Mouse (Mus musculus) stomach, embryonic 14.5 days (tissue): ENCODE data around the gene Ncapd2. TPM values are rescaled to one million over a fixed set of nuclear protein-coding genes. Genes with fewer than 3 reads are reported as not detected.

Experiments
- ATAC-seq: fragments of 200-750 bp; cut with Nextera tagmentation; 2 replicates; pipeline ENCODE4 v1.8.0; 2017; ENCODE audit warnings: low read depth, moderate TSS enrichment; ENCODE audit not compliant: insufficient number of reproducible peaks, insufficient read depth, low FRiP score
- H3K27ac ChIP-seq: fragments of 300-500 bp; sonication (generic); 2 replicates; pipeline ENCODE4 v1.5.1; 2014; ENCODE audit warnings: mild to moderate bottlenecking, low read length, moderate library complexity, mixed read lengths
- H3K27me3 ChIP-seq: fragments of 300-500 bp; sonication (generic); 2 replicates; pipeline ENCODE4 v1.6.1; 2014; ENCODE audit warnings: low read length, control low read depth, mixed read lengths; ENCODE audit not compliant: control insufficient read depth, insufficient read depth
- H3K36me3 ChIP-seq: fragments of 300-500 bp; sonication (generic); 2 replicates; pipeline ENCODE4 v1.6.1; 2014; ENCODE audit warnings: mild to moderate bottlenecking, control low read depth, low read length, moderate library complexity, mixed read lengths; ENCODE audit not compliant: control insufficient read depth, insufficient read depth
- H3K4me1 ChIP-seq: fragments of 300-500 bp; sonication (generic); 2 replicates; pipeline ENCODE4 v1.6.1; 2014; ENCODE audit warnings: low read length, control low read depth, mixed read lengths; ENCODE audit not compliant: control insufficient read depth, insufficient read depth
- H3K4me2 ChIP-seq: fragments of 300-500 bp; sonication (generic); replicated peaks from 2 replicates; pipeline ENCODE4 v1.6.1; 2014; ENCODE audit warnings: low read depth, low read length, control low read depth
- H3K4me3 ChIP-seq: fragments of 300-500 bp; sonication (generic); 2 replicates; pipeline ENCODE4 v1.5.1; 2014; ENCODE audit warnings: low read depth, low read length, control low read depth
- H3K9ac ChIP-seq: fragments of 300-500 bp; sonication (generic); replicated peaks from 2 replicates; pipeline ENCODE4 v1.6.1; 2014; ENCODE audit warnings: low read depth, mild to moderate bottlenecking, control low read depth, low read length, moderate library complexity, mixed read lengths
- H3K9me3 ChIP-seq: fragments of 300-500 bp; sonication (generic); 2 replicates; pipeline ENCODE4 v1.6.1; 2016; ENCODE audit warnings: low read depth, low read length, control low read depth; ENCODE audit not compliant: control insufficient read depth
- WGBS: fragments of 180-500 bp; shearing (Covaris S2); extraction: QIAGEN DNeasy Blood & Tissue Kit; methylation state at CpG from one replicate; pipeline ENCODE4 v1.1.7; 2014; 5-methylcytosine and 5-hydroxymethylcytosine counted together
- polyA plus RNA-seq: library from polyadenylated mRNA; unstranded; fragments of >200 nt; fragmentation: Nextera tagmentation; extraction: Ambion mirVana; gene quantifications from 2 replicates; pipeline ENCODE4 v1.2.1, GENCODE M21; 2014

Ncapd2 gene
- polyA plus RNA-seq = 107 and 109 TPM in 2 replicates

GRCm38 (mm10) chr6:125191332-125192015 is at the start of gene Ncapd2, which contains the start of gene Mrpl51:
Gene Ncapd2 (minus strand): TSS chr6:125191701.
Gene Mrpl51 (plus strand): TSS chr6:125191801.
- Histone ChIP-seq H3K36me3 (peaks cover 46% of the 10 kb centered on the region), H3K27ac (peak within 1 kb of the TSS; percentile 96), H3K4me3 (peak within 1 kb of the TSS; percentile 55), H3K4me1 (peaks cover 3% of the 10 kb centered on the region; the same call in 1 of the 2 replicates), H3K27me3 (no peaks in the 10 kb centered on the region), H3K4me2 (peak within 1 kb of the TSS; percentile 94), H3K9me3 (no peaks in the 10 kb centered on the region), H3K9ac (peak within 1 kb of the TSS; percentile 69)
- ATAC-seq = peak; percentile 98
- under 1% methylated on average over 54 of the region's 54 CpGs for WGBS

DNA sequence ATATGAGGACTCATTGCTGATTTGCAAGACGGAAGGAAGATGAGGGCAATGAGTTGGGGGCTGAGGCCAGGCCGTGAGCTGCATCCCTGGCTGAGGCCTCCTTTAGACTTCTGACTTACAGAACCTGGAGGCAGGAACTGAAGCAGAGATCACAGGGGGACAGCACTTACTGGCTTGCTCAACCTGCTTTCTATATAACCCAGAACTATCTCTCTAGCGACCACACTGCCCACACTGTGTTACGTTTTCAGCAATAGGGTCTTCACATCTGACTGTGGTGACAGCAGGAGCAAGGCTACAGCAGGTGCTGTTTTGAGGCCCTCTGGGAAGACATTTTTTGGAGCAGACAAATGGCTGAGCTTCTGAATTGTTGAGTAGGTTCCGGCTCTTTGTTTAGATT is 49.1 kb upstream of the Ncapd2 start:
- no peak for ATAC-seq
- Histone ChIP-seq H3K27me3 (no peaks in the 10 kb centered on the region), H3K4me1 (no peaks in the 10 kb centered on the region), H3K27ac (no peak overlapping the region), H3K4me3 (no peak overlapping the region), H3K9me3 (no peaks in the 10 kb centered on the region), H3K9ac (no peak overlapping the region), H3K4me2 (no peak overlapping the region), H3K36me3 (no peaks in the 10 kb centered on the region)
- WGBS = 82% methylated on average over 5 of the region's 5 CpGs

GRCm38 (mm10) chr6:125239547-125239946 is 48.0 kb upstream of the Ncapd2 start:
- WGBS = 97% methylated on average over 5 of the region's 5 CpGs
- no peaks in the 10 kb centered on the region for H3K27me3 ChIP-seq
- H3K4me1 ChIP-seq = no peaks in the 10 kb centered on the region
- no peaks in the 10 kb centered on the region for H3K36me3 ChIP-seq
- H3K9ac ChIP-seq = no peak overlapping the region
- ATAC-seq = no peak
- H3K4me3 ChIP-seq = no peak overlapping the region
- no peak overlapping the region for H3K27ac ChIP-seq
- no peak overlapping the region for H3K4me2 ChIP-seq
- H3K9me3 ChIP-seq = no peaks in the 10 kb centered on the region

- H3K4me2 ChIP-seq = no peak overlapping the region
- H3K9me3 ChIP-seq = no peaks in the 10 kb centered on the region
- ATAC-seq = no peak
- no peak overlapping the region for H3K27ac ChIP-seq
- WGBS = 54% methylated on average over 6 of the region's 6 CpGs
- no peak overlapping the region for H3K4me3 ChIP-seq
- H3K27me3 ChIP-seq = no peaks in the 10 kb centered on the region
- H3K4me1 ChIP-seq = no peaks in the 10 kb centered on the region
- H3K36me3 ChIP-seq = no peaks in the 10 kb centered on the region
- H3K9ac ChIP-seq = no peak overlapping the region
These were observed 46.9 kb upstream of the Ncapd2 start for GRCm38 (mm10) chr6:125238396-125238795.

GRCm38 (mm10) chr6:125237421-125237820 is 45.9 kb upstream of the Ncapd2 start:
- Histone ChIP-seq H3K4me1 (no peaks in the 10 kb centered on the region), H3K9me3 (no peaks in the 10 kb centered on the region), H3K9ac (no peak overlapping the region), H3K4me3 (no peak overlapping the region), H3K4me2 (no peak overlapping the region), H3K27ac (no peak overlapping the region), H3K36me3 (no peaks in the 10 kb centered on the region), H3K27me3 (no peaks in the 10 kb centered on the region)
- ATAC-seq = no peak
- 84% methylated on average over 4 of the region's 4 CpGs for WGBS

DNA sequence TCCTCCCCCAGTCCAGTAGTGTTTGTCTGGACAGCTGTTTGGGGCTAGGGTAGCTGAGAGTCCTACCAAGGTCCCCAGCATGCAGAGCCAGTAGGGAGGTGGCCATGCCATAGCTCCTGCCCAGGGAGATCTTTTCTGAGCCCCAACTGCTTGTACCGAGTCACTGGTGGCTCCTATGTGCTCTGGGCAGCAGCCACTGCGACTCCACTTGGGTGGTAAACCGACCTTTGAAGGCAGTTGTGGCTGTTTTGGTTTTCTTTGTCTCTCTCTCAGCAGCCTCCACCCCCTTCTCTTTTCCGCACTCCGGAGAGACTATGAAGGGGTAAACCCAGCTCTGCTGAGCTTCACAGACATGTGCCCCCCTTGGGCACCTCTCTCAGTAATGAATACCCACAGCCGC is 45.3 kb upstream of the Ncapd2 start, which contains the start of gene Cd27:
Gene Cd27 (minus strand): TSS at position 229 of the 400 bp plus-strand sequence.
- Histone ChIP-seq H3K4me3 (no peak within 1 kb of the TSS), H3K36me3 (no peaks in the 10 kb centered on the region), H3K27me3 (no peaks in the 10 kb centered on the region), H3K9me3 (no peaks in the 10 kb centered on the region), H3K27ac (no peak within 1 kb of the TSS), H3K4me1 (0 out of 2 replicates have a peak, but pooled peaks cover 4% of the 10 kb centered on the region), H3K4me2 (no peak within 1 kb of the TSS), H3K9ac (no peak within 1 kb of the TSS)
- 47% methylated on average over 6 of the region's 6 CpGs for WGBS
- ATAC-seq = no peak

DNA sequence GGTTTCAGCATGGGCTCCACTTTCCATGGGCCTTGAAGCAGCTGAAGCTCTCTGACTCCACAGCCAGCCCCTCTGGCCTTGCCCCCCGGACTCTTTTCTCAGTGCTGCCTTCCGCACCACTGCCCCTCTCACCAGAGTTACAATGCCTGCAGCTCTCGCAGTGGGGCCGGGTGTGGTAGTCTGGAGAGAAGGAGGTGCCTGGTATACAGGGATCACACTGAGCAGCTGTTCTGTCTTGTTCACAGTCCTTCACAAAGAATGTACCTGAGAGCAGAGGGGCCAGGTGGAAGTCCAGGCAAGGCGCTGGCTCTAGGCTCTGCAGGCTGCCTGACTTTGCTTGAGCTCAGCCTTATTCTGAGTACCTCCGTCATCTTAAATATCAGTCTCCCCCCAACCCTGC is 44.8 kb upstream of the Ncapd2 start:
- H3K4me2 ChIP-seq = no peak overlapping the region
- ATAC-seq = no peak
- no peak overlapping the region for H3K4me3 ChIP-seq
- no peak overlapping the region for H3K27ac ChIP-seq
- no peaks in the 10 kb centered on the region for H3K9me3 ChIP-seq
- H3K9ac ChIP-seq = no peak overlapping the region
- H3K36me3 ChIP-seq = no peaks in the 10 kb centered on the region
- H3K4me1 ChIP-seq = 0 out of 2 replicates have a peak, but pooled peaks cover 5% of the 10 kb centered on the region
- H3K27me3 ChIP-seq = no peaks in the 10 kb centered on the region
- WGBS = 63% methylated on average over 6 of the region's 6 CpGs

DNA sequence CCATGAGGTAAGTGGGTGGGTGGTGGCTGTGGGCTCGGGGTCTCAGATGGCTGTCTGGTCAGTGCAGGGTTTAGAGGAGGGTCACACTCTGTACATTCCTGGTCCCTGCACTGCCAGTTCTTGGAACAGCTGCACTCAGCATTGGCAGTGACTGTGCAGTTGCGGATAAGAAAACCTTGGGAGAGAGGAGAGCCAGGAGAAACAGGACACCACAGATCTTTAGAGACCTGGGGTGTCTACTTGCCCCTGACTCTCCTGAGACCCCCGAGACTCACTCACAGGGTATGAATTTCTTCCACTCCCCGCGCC is 43.0 kb upstream of the Ncapd2 start:
- Histone ChIP-seq H3K4me2 (no peak overlapping the region), H3K36me3 (no peaks in the 10 kb centered on the region), H3K9ac (no peak overlapping the region; the same call in 1 of the 2 replicates), H3K4me3 (no peak overlapping the region), H3K4me1 (0 out of 2 replicates have a peak, but pooled peaks cover 5% of the 10 kb centered on the region), H3K27ac (no peak overlapping the region), H3K9me3 (no peaks in the 10 kb centered on the region), H3K27me3 (no peaks in the 10 kb centered on the region)
- 49% methylated on average over 5 of the region's 5 CpGs for WGBS
- no peak for ATAC-seq
